ENCODE assay signal across 21 mouse cellular contexts in the genomic region with DNA sequence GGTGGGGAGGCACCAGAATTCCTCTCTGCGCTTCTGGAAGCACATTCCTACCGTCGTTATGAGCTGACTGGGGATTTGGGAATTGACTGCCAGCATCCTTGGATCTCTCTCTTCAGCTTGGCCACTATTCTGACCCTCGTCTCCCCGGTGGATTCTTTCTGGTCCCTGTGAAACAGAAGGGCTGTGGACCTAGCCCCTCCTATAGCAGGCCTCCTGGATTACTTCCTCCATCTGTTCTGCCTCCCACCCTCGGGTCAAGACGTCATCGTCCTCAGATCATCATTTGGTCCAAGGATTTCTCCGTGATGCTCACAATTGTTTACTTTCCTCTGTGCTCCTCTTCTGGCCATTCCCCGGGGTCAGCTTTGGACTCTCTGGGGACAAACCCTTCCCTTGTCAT. TPM values are rescaled to one million over a fixed set of nuclear protein-coding genes. Genes with fewer than 3 reads are reported as not detected.
DNase-seq lines count a peak whose midpoint lies in the region; ATAC-seq and TF ChIP-seq lines count a peak whose summit lies in the region.
"Had no signal": no experiment of that assay in that cellular context is flagged by ENCODE, and none has a peak within 500 bp of the region (broad histone marks: within the 10 kb centered on the region; RNA-seq: fewer than 3 reads in every experiment).

No protein-coding gene starts in this region.

- no peak for TF ChIP-seq EP300 in heart, adult 2 months (IDR thresholded peaks at IDR 0.05; ENCODE audit: insufficient read depth, low read depth, low read length)

- no peaks in the 10 kb centered on the region for H3K9me3 ChIP-seq in lung, embryonic 14.5 days (ENCODE audit: low read depth, low read length)
- H3K9me3 ChIP-seq: embryonic facial prominence, embryonic 12.5 days; forebrain, embryonic 15.5 days; heart, embryonic 15.5 days; hindbrain, embryonic 10.5 days; intestine, embryonic 15.5 days had no signal

- no peak overlapping the region for H3K4me3 ChIP-seq in heart, adult 2 months
- no peak overlapping the region for H3K4me3 ChIP-seq in lung, embryonic 14.5 days (ENCODE audit: low read depth, low read length)
- H3K4me3 ChIP-seq in lung, adult 2 months (replicated peaks; ENCODE audit: extremely low read depth, low read depth, low read length), result no peak overlapping the region
- H3K4me3 ChIP-seq: embryonic facial prominence, embryonic 12.5 days; forebrain, embryonic 15.5 days; heart, embryonic 15.5 days; hindbrain, embryonic 10.5 days; intestine, embryonic 15.5 days had no signal

- H3K27me3 ChIP-seq in heart, adult 2 months (ENCODE audit: control insufficient read depth, insufficient read depth, low read length), result no peaks in the 10 kb centered on the region
- H3K27me3 ChIP-seq in lung, embryonic 14.5 days (ENCODE audit: insufficient read depth, low read length), result no peaks in the 10 kb centered on the region
- H3K27me3 ChIP-seq: CH12.LX; embryonic facial prominence, embryonic 12.5 days; forebrain, embryonic 15.5 days; heart, embryonic 15.5 days; intestine, embryonic 15.5 days; Patski had no signal

- no peak for ATAC-seq in lung, embryonic 14.5 days (ENCODE audit: insufficient read depth)
- ATAC-seq: activated CD4-positive, CD25-positive, alpha-beta regulatory T cell, adult 4 months; forebrain, embryonic 15.5 days; intestine, embryonic 15.5 days; Patski had no signal

- TF ChIP-seq POLR2A in heart, adult 2 months (IDR thresholded peaks at IDR 0.05; ENCODE audit: insufficient read depth, low read depth, low read length), result no peak
- no peak for TF ChIP-seq POLR2A in lung, adult 2 months (IDR thresholded peaks at IDR 0.05; ENCODE audit: borderline replicate concordance, extremely low read depth, low read depth, low read length)

- no peak for TF ChIP-seq CTCF in heart, adult 2 months (IDR thresholded peaks at IDR 0.05)
- no peak for TF ChIP-seq CTCF in lung, embryonic 14.5 days (IDR thresholded peaks at IDR 0.05; ENCODE audit: low read depth)
- no peak for TF ChIP-seq CTCF in lung, adult 2 months (IDR thresholded peaks at IDR 0.05; ENCODE audit: insufficient read depth, low read length)

- no peak overlapping the region for H3K27ac ChIP-seq in heart, adult 2 months
- H3K27ac ChIP-seq in lung, embryonic 14.5 days (ENCODE audit: low read depth), result no peak overlapping the region
- H3K27ac ChIP-seq: embryonic facial prominence, embryonic 12.5 days; forebrain, embryonic 15.5 days; heart, embryonic 15.5 days; hindbrain, embryonic 10.5 days; hindbrain, embryonic 14.5 days; intestine, embryonic 15.5 days had no signal

- H3K9ac ChIP-seq in heart, adult 2 months (ENCODE audit: low read depth, low read length), result no peak overlapping the region
- no peak overlapping the region for H3K9ac ChIP-seq in lung, embryonic 14.5 days
- H3K9ac ChIP-seq: embryonic facial prominence, embryonic 12.5 days; forebrain, embryonic 15.5 days; heart, embryonic 15.5 days; hindbrain, embryonic 14.5 days; intestine, embryonic 15.5 days had no signal

- peak; percentile 18 for DNase-seq in gastrocnemius, adult 18-20 months (ENCODE audit: low spot score)
- DNase-seq in gastrocnemius, postnatal 10 days, result no peak
- peak; percentile 21 to 29 for DNase-seq in heart, adult 2 months
- no peak for DNase-seq in heart, postnatal 36 days
- peak; percentile 16 for DNase-seq in lung, embryonic 14.5 days
- DNase-seq in lung, adult 2 months, result no peak
- peak; percentile 15 for DNase-seq in heart, postnatal 4 days
- no peak for DNase-seq in thymus, postnatal 25 days
- DNase-seq: adrenal gland, postnatal 14 days; cerebellum, adult 18-20 months; cerebellum, postnatal 25 days; kidney, adult 18-20 months had no signal

- no peaks in the 10 kb centered on the region for H3K4me1 ChIP-seq in heart, adult 2 months (ENCODE audit: control insufficient read depth, insufficient read depth, low read length)
- no peaks in the 10 kb centered on the region for H3K4me1 ChIP-seq in lung, embryonic 14.5 days (ENCODE audit: insufficient read depth)
- no peaks in the 10 kb centered on the region for H3K4me1 ChIP-seq in lung, adult 2 months (ENCODE audit: control insufficient read depth, insufficient read depth, low read length)
- H3K4me1 ChIP-seq: embryonic facial prominence, embryonic 12.5 days; forebrain, embryonic 15.5 days; heart, embryonic 15.5 days; hindbrain, embryonic 10.5 days had no signal

- WGBS in heart, adult 2 months, result 59% methylated on average over 10 of the region's 10 CpGs
- 39% methylated on average over 10 of the region's 10 CpGs for WGBS in lung, embryonic 14.5 days
- WGBS in lung, adult 2 months, result 53% methylated on average over 10 of the region's 10 CpGs

- H3K4me2 ChIP-seq in lung, embryonic 14.5 days, result no peak overlapping the region
- H3K4me2 ChIP-seq: embryonic facial prominence, embryonic 12.5 days; forebrain, embryonic 15.5 days; heart, embryonic 15.5 days; hindbrain, embryonic 14.5 days; intestine, embryonic 15.5 days had no signal

- intact Hi-C loops in heart, adult 2 months (cut with DNase I), result no loop called here
- intact Hi-C loops in heart, postnatal 36 days (cut with DNase I), result no loop called here

- no peaks in the 10 kb centered on the region for H3K36me3 ChIP-seq in heart, adult 2 months (ENCODE audit: control insufficient read depth, insufficient read depth, low read length)
- no peaks in the 10 kb centered on the region for H3K36me3 ChIP-seq in lung, embryonic 14.5 days (ENCODE audit: insufficient read depth)
- H3K36me3 ChIP-seq: embryonic facial prominence, embryonic 12.5 days; forebrain, embryonic 15.5 days; heart, embryonic 15.5 days; hindbrain, embryonic 10.5 days; intestine, embryonic 15.5 days had no signal

- no peaks in the 10 kb centered on the region for H3K79me2 ChIP-seq in heart, adult 2 months (replicated peaks; ENCODE audit: control insufficient read depth, insufficient read depth, low read length)

RNA-seq across cellular contexts. Expression of a gene that starts 28.8 kb away (rescaled TPM):
- under 1 TPM; 0.14 TPM for total RNA-seq in gastrocnemius, adult 18-20 months (2021)
- total RNA-seq in gastrocnemius, postnatal 10 days (2021), result under 1 TPM; 0.05 TPM
- under 1 TPM; 0.08 to 0.11 TPM for total RNA-seq in heart, adult 2 months (2021)
- polyA plus RNA-seq in heart, adult 2 months (2012; rRNA removed), result 0.10 and 0.15 TPM in 2 replicates
- under 1 TPM in 1 of 2 experiments, not detected in 1; 0.08 TPM for total RNA-seq in heart, postnatal 36 days (2021)
- polyA plus RNA-seq in lung, embryonic 14.5 days (2014; fragmentation: Nextera tagmentation; extraction: Ambion mirVana), result 3.0 and 3.5 TPM in 2 replicates
- polyA plus RNA-seq in lung, adult 2 months (2012; rRNA removed), result 1.0 and 2.0 TPM in 2 replicates
- total RNA-seq in heart, postnatal 4 days (2021), result under 1 TPM; 0.14 to 0.20 TPM
- total RNA-seq: CH12.LX had no signal
- polyA plus RNA-seq: activated CD4-positive, CD25-positive, alpha-beta regulatory T cell, adult 4 months had no signal

Comparison
In these comparisons a context has a peak if more than half of its experiments do, and no peak if none do; other contexts are left out.
1. DNase-seq: peak in gastrocnemius, adult 18-20 months (single experiment), heart, adult 2 months (2 of 2), lung, embryonic 14.5 days (single experiment) and heart, postnatal 4 days (single experiment); none in gastrocnemius, postnatal 10 days (single experiment), heart, postnatal 36 days (0 of 2), lung, adult 2 months (single experiment) and thymus, postnatal 25 days (single experiment).